Mouse (Mus musculus) B cell, adult 2 months (primary cell): ENCODE results near the gene Olfr61.
"Not testable (repeated sequence)": the region's sequence is repeated elsewhere in the genome, so short reads cannot be mapped to it uniquely, and the experiment has no call there.

ENCODE experiments used
- DNase-seq, 2 experiments: peaks; one replicate each; pipeline ENCODE4 v3.0.0; 2022

The Olfr61 gene

GRCm38 (mm10) chr7:140628670-140629069 is at the start of gene Olfr61:
Olfr61 (plus strand) TSS chr7:140628970.
- not testable (repeated sequence) for DNase-seq

GRCm38 (mm10) chr7:140600969-140601368 is 27.8 kb upstream of the Olfr61 start, which contains the start of gene Olfr46:
Olfr46 (plus strand) TSS chr7:140601269.
- DNase-seq = not testable (repeated sequence)

GRCm38 (mm10) chr7:140630559-140630958 is 1.8 kb downstream of the Olfr61 start:
- no peak for DNase-seq

GRCm38 (mm10) chr7:140646152-140646551 is 17.4 kb downstream of the Olfr61 start, which contains the start of gene Olfr53:
Olfr53 (plus strand) TSS chr7:140646452.
- no peak for DNase-seq

GRCm38 (mm10) chr7:140659630-140660029 is 30.9 kb downstream of the Olfr61 start, which contains the start of gene Olfr539:
Olfr539 (plus strand) TSS chr7:140659930.
- no peak for DNase-seq

- DNase-seq = not testable (repeated sequence)
Measured at GRCm38 (mm10) chr7:140670693-140671092, 41.9 kb downstream of the Olfr61 start.

GRCm38 (mm10) chr7:140675863-140676262 is 47.1 kb downstream of the Olfr61 start:
- DNase-seq = no peak

GRCm38 (mm10) chr7:140679591-140679990 is 50.8 kb downstream of the Olfr61 start:
- not testable (repeated sequence) for DNase-seq

- DNase-seq = no peak
Measured at GRCm38 (mm10) chr7:140681651-140682050, 52.9 kb downstream of the Olfr61 start, which contains the start of gene Olfr45. Olfr45 (plus strand) TSS chr7:140681951.
